Mouse (Mus musculus): ENCODE measurements at regions not wholly inside any gene's neighbourhood (a gene's known extent, or its start where the extent isn't known, plus 50 kb on each side); places are given as distances from the start of the nearest gene placed in this dataset.
A peak's percentile ranks its signal among the peaks of the same experiment; 100 is the strongest.

DNA sequence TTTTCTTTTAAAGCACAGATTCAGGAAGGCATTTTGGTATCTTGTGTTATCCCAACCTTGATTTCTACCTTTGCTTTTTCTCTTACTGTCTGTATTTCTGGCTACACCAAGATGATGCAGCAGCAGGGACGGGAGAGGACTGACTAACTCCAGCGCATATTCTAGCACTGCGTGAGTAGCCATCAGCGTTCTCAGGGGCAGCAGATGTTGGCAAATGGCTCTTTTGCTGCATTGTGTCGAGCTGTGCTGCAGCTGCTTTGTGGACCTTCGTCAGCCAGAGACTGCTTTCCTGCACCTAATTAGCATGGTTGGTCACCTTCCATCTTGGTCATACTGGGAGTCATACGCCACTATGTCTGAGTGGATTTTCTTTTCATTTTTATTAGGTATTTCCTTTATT, 133.4 kb upstream of the D16Ertd472e start:
- DNase-seq (ENCODE audit: low spot score) (no peak), ATAC-seq (ENCODE audit: low FRiP score) (peak; percentile 72)
- H3K4me2 ChIP-seq (replicated peaks), result no peak overlapping the region
- no peaks in the 10 kb centered on the region for H3K27me3 ChIP-seq (ENCODE audit: control insufficient read depth, insufficient read depth, low read length)
- H3K36me3 ChIP-seq (replicated peaks; ENCODE audit: control insufficient read depth, insufficient read depth), result no peaks in the 10 kb centered on the region
- WGBS, result 57% methylated on average over 7 of the region's 7 CpGs
- no peaks in the 10 kb centered on the region for H3K9me3 ChIP-seq (ENCODE audit: control insufficient read depth, low read length)
- H3K4me3 ChIP-seq (replicated peaks; ENCODE audit: low read length), result no peak overlapping the region
- H3K9ac ChIP-seq, result no peak overlapping the region
- H3K4me1 ChIP-seq (replicated peaks; ENCODE audit: control insufficient read depth, insufficient read depth, low read length), result no peaks in the 10 kb centered on the region
- H3K27ac ChIP-seq, result no peak overlapping the region

DNA sequence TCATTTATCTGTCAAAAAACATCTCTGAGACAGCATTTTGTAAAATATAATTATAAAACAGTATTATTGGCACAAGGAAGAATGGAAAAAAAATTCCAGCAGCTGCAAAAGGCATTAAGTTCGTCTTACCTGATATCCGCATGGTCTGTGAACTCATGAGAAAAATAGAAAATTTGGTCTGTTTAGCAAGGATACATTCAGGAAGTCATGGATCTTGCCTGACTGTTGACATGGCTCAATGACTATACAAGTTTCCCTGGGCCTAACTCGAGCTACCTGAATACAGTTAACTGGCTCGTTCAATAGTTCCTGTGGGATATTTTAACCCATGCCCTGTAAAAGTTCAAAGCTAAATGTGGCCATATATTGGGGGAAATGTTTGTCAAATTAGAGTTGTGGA, 131.1 kb upstream of the D16Ertd472e start:
- Histone ChIP-seq H3K4me3 (replicated peaks; ENCODE audit: low read length) (no peak overlapping the region), H3K36me3 (replicated peaks; ENCODE audit: control insufficient read depth, insufficient read depth) (no peaks in the 10 kb centered on the region), H3K9me3 (ENCODE audit: control insufficient read depth, low read length) (no peaks in the 10 kb centered on the region), H3K4me2 (replicated peaks) (no peak overlapping the region), H3K27ac (no peak overlapping the region), H3K4me1 (replicated peaks; ENCODE audit: control insufficient read depth, insufficient read depth, low read length) (no peaks in the 10 kb centered on the region), H3K27me3 (ENCODE audit: control insufficient read depth, insufficient read depth, low read length) (no peaks in the 10 kb centered on the region), H3K9ac (no peak overlapping the region)
- DNase-seq (ENCODE audit: low spot score), result no peak
- no peak for ATAC-seq (ENCODE audit: low FRiP score)
- WGBS, result 92% methylated on average over 4 of the region's 4 CpGs

DNA sequence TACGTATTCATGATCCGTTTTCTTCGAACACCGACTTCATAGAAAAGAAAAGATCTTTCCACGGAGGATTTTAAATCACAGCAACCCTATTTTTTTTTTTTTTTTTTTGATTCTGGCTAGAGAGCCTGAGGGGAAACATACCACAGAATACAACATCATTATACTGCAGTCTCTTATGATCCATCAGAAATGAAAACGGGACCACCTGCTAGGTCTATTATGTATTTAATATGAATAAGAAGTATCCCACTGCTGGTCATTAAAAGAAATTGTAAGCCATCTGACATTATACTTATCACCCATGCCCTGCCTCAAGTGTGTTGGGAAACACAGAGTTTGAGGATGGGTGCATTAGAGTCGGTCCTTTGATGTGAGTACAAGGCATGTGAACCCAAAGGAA, 130.7 kb upstream of the D16Ertd472e start:
- Histone ChIP-seq H3K4me2 (replicated peaks) (no peak overlapping the region), H3K4me3 (replicated peaks; ENCODE audit: low read length) (no peak overlapping the region), H3K4me1 (replicated peaks; ENCODE audit: control insufficient read depth, insufficient read depth, low read length) (no peaks in the 10 kb centered on the region), H3K27me3 (ENCODE audit: control insufficient read depth, insufficient read depth, low read length) (no peaks in the 10 kb centered on the region), H3K9ac (no peak overlapping the region), H3K9me3 (ENCODE audit: control insufficient read depth, low read length) (no peaks in the 10 kb centered on the region), H3K36me3 (replicated peaks; ENCODE audit: control insufficient read depth, insufficient read depth) (no peaks in the 10 kb centered on the region), H3K27ac (no peak overlapping the region)
- 80% methylated on average over 7 of the region's 7 CpGs for WGBS
- ATAC-seq (ENCODE audit: low FRiP score), result no peak
- DNase-seq (ENCODE audit: low spot score), result no peak

DNA sequence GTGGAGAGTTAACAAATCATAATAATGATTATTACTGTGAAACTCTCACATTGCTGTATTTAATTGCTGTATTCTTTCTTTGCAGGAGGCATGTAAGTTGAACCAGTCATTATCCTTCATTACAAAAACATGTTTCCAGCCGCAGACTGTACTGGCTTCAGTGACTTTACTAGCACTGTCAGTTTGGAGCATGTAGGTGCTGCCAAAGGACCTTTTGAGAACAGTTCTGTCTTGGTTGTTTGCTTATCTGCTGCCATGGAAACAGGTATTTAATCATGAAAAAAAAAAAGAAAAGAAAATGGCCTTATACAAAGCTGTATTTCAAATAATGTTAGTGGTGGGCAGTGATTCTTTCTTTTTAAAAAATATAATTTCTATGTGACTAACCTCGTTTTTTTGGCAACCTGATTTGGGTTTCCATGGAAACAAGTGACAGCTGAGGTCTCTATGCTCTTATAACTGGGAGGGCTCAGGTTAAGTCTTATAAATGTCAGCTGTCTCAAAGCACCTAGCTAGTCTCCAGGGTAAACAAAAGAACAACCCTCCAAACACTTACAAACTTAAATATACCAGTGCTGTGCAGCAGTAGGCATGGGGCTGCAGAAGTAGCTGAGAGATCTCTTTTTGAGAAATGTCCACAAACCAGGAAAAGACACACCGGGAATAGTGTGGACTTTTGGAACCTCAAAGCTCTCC, 121.2 kb upstream of the D16Ertd472e start:
- WGBS, result 46% methylated on average over 3 of the region's 3 CpGs
- no peaks in the 10 kb centered on the region for H3K36me3 ChIP-seq (replicated peaks; ENCODE audit: control insufficient read depth, insufficient read depth)
- DNase-seq (ENCODE audit: low spot score) (no peak), ATAC-seq (ENCODE audit: low FRiP score) (peak; percentile 48; the same call in 1 of the 2 replicates)
- no peaks in the 10 kb centered on the region for H3K27me3 ChIP-seq (ENCODE audit: control insufficient read depth, insufficient read depth, low read length)
- H3K4me2 ChIP-seq (replicated peaks), result no peak overlapping the region
- H3K4me3 ChIP-seq (replicated peaks; ENCODE audit: low read length), result no peak overlapping the region
- no peak overlapping the region for H3K9ac ChIP-seq
- no peaks in the 10 kb centered on the region for H3K4me1 ChIP-seq (replicated peaks; ENCODE audit: control insufficient read depth, insufficient read depth, low read length)
- H3K9me3 ChIP-seq (ENCODE audit: control insufficient read depth, low read length), result no peaks in the 10 kb centered on the region
- 0 out of 2 replicates have a peak overlapping the region, but pooled peaks have one; percentile 43 for H3K27ac ChIP-seq

DNA sequence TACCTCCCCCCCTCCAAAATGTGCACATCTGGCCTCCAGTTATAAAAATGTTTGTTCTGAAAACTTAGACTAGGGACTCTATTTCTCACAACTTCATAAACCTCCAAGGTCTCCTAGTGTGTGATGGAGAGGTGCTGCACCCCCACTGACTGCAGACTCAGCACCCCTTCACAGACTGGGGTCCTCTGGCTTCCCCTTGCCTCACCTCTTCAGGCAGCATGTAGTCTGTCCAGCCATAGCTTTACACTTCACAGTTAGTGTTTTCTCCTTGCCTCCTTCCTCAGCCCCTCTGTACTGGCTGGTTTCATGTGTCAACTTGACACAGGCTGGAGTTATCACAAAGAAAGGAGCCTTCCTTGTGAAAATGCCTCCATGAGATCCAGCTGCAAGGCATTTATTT, 111.7 kb upstream of the D16Ertd472e start:
- Histone ChIP-seq H3K4me1 (replicated peaks; ENCODE audit: control insufficient read depth, insufficient read depth, low read length) (no peaks in the 10 kb centered on the region), H3K9ac (no peak overlapping the region), H3K4me2 (replicated peaks) (no peak overlapping the region), H3K4me3 (replicated peaks; ENCODE audit: low read length) (no peak overlapping the region), H3K36me3 (replicated peaks; ENCODE audit: control insufficient read depth, insufficient read depth) (no peaks in the 10 kb centered on the region), H3K27me3 (ENCODE audit: control insufficient read depth, insufficient read depth, low read length) (no peaks in the 10 kb centered on the region), H3K27ac (no peak overlapping the region), H3K9me3 (ENCODE audit: control insufficient read depth, low read length) (no peaks in the 10 kb centered on the region)
- ATAC-seq (ENCODE audit: low FRiP score) (no peak), DNase-seq (ENCODE audit: low spot score) (no peak)

DNA sequence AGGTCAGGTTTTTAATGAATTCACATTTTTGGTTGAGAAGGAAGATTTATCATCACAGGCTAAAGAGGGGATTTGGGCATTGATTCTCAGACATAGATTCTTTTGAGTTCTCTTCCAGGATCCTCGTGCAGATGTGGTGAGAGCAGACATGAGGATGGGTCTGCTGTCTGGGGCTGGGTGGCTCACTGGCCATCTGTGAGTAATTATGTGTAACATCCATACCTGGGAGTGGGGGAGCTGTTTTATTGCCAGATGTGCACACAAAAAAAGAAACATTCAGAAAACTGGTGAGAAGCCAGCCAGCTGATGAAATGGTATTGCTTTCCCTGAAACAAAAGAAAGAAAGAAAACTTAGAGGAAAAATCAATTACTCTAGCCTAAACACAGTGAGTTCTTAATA, 108.7 kb upstream of the D16Ertd472e start:
- Histone ChIP-seq H3K9me3 (ENCODE audit: control insufficient read depth, low read length) (no peaks in the 10 kb centered on the region), H3K27ac (no peak overlapping the region), H3K4me3 (replicated peaks; ENCODE audit: low read length) (no peak overlapping the region), H3K36me3 (replicated peaks; ENCODE audit: control insufficient read depth, insufficient read depth) (no peaks in the 10 kb centered on the region), H3K27me3 (ENCODE audit: control insufficient read depth, insufficient read depth, low read length) (no peaks in the 10 kb centered on the region), H3K4me2 (replicated peaks) (no peak overlapping the region), H3K9ac (no peak overlapping the region), H3K4me1 (replicated peaks; ENCODE audit: control insufficient read depth, insufficient read depth, low read length) (no peaks in the 10 kb centered on the region)
- DNase-seq (ENCODE audit: low spot score) (no peak), ATAC-seq (ENCODE audit: low FRiP score) (no peak)
- 63% methylated on average over 1 of the region's 1 CpGs for WGBS

DNA sequence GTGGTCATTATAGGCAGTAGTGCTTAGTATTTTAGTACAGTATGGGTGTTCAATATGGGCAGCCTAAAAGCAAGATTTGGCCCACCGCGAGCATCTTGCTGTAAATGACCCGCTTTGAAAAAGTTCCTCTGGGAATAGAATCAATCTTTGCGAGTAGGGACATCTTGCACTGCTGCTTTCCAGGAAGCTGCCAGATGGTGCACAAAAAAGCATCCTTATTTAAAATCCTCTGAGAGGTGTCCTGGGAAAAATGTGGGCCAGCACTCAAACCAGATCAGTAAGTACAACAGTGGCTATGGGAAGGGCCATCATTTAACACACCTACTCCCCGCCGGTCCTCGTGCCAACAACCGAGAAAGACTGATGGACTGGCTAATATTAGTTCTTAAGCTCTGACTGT, 107.5 kb upstream of the D16Ertd472e start:
- WGBS, result 71% methylated on average over 8 of the region's 8 CpGs
- no peak overlapping the region for H3K4me2 ChIP-seq (replicated peaks)
- DNase-seq (ENCODE audit: low spot score) (no peak), ATAC-seq (ENCODE audit: low FRiP score) (no peak)
- H3K4me3 ChIP-seq (replicated peaks; ENCODE audit: low read length), result no peak overlapping the region
- no peaks in the 10 kb centered on the region for H3K27me3 ChIP-seq (ENCODE audit: control insufficient read depth, insufficient read depth, low read length)
- no peaks in the 10 kb centered on the region for H3K4me1 ChIP-seq (replicated peaks; ENCODE audit: control insufficient read depth, insufficient read depth, low read length)
- H3K9ac ChIP-seq, result no peak overlapping the region
- H3K36me3 ChIP-seq (replicated peaks; ENCODE audit: control insufficient read depth, insufficient read depth), result no peaks in the 10 kb centered on the region
- H3K27ac ChIP-seq, result no peak overlapping the region
- H3K9me3 ChIP-seq (ENCODE audit: control insufficient read depth, low read length), result no peaks in the 10 kb centered on the region

DNA sequence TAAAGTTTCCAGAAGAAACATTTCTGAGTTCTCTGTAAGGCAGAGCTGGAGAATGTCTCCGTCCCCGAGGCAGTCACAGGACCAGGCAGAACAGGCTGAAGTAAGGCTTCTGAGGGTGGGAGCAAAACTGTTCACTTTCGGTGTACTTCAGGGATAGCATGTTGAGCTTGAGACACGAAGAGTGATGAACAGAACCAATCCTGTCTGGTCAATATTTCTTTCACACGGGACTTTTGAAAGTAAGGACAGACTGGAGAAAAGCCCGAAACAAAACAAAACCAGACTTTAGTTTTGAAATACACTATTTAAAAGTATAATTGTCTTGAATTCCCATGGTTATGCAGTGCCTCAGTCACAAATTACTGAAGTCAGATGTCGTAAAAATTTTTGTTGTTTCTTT, 84.6 kb upstream of the D16Ertd472e start:
- Histone ChIP-seq H3K4me1 (replicated peaks; ENCODE audit: control insufficient read depth, insufficient read depth, low read length) (no peaks in the 10 kb centered on the region), H3K27ac (no peak overlapping the region)
- WGBS, result 89% methylated on average over 7 of the region's 7 CpGs

DNA sequence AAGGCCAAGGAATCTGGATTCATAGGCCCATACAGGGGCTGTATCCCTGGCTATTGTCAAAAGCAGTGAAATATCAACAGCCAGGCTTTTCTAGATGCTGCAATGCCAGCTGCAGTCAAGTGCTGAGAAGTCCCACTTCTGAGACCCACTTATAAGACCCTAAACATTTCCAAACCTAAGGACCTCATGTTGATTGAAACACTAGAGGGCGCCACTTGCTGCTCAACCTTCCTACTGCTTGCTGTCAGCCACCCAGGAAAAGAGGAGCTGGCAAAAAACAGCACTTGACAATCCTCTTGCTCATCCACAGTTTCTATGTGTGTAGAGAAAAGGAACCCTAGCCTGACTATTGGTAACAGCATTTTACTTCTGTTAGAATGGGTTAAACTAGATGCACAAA, 68.2 kb upstream of the D16Ertd472e start:
- H3K4me3 ChIP-seq (replicated peaks; ENCODE audit: low read length), result no peak overlapping the region
- ATAC-seq (ENCODE audit: low FRiP score), result no peak
- H3K27ac ChIP-seq, result no peak overlapping the region
- H3K36me3 ChIP-seq (replicated peaks; ENCODE audit: control insufficient read depth, insufficient read depth), result no peaks in the 10 kb centered on the region
- DNase-seq (ENCODE audit: low spot score), result no peak
- no peak overlapping the region for H3K9ac ChIP-seq
- WGBS, result 0% methylated on average over 1 of the region's 1 CpGs
- no peaks in the 10 kb centered on the region for H3K4me1 ChIP-seq (replicated peaks; ENCODE audit: control insufficient read depth, insufficient read depth, low read length)
- H3K27me3 ChIP-seq (ENCODE audit: control insufficient read depth, insufficient read depth, low read length), result no peaks in the 10 kb centered on the region
- no peak overlapping the region for H3K4me2 ChIP-seq (replicated peaks)
- H3K9me3 ChIP-seq (ENCODE audit: control insufficient read depth, low read length), result no peaks in the 10 kb centered on the region

More for the DNA sequence above, 84.6 kb upstream of the D16Ertd472e start:
- Histone ChIP-seq H3K4me3 (replicated peaks; ENCODE audit: low read length) (no peak overlapping the region), H3K27me3 (ENCODE audit: control insufficient read depth, insufficient read depth, low read length) (no peaks in the 10 kb centered on the region), H3K36me3 (replicated peaks; ENCODE audit: control insufficient read depth, insufficient read depth) (no peaks in the 10 kb centered on the region), H3K9ac (no peak overlapping the region), H3K9me3 (ENCODE audit: control insufficient read depth, low read length) (no peaks in the 10 kb centered on the region), H3K4me2 (replicated peaks) (no peak overlapping the region)
- ATAC-seq (ENCODE audit: low FRiP score) (no peak), DNase-seq (ENCODE audit: low spot score) (no peak)

DNA sequence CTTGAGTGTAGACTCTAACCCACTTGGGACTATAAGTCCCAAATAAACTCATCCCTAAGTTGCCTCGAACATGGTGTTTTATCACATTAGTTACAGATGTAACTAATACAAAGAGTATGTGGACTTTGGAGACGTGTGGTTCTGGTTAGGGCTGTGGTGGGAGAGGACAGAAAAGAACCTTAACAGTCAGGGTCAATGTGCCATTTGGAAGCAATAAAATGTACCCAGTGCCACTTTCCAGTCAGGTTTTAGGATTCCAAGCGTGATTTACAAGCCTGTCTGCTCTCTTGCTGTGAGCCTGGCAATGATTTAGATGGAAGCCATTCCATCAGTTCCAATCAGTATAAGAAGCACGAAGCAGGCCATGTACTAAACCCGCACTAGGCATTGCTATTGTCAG, 65.2 kb upstream of the D16Ertd472e start:
- DNase-seq (ENCODE audit: low spot score) (no peak), ATAC-seq (ENCODE audit: low FRiP score) (no peak)
- no peaks in the 10 kb centered on the region for H3K36me3 ChIP-seq (replicated peaks; ENCODE audit: control insufficient read depth, insufficient read depth)
- H3K27ac ChIP-seq, result no peak overlapping the region
- H3K9me3 ChIP-seq (ENCODE audit: control insufficient read depth, low read length), result no peaks in the 10 kb centered on the region
- 83% methylated on average over 5 of the region's 5 CpGs for WGBS
- no peak overlapping the region for H3K4me2 ChIP-seq (replicated peaks)
- no peak overlapping the region for H3K4me3 ChIP-seq (replicated peaks; ENCODE audit: low read length)
- no peak overlapping the region for H3K9ac ChIP-seq
- H3K4me1 ChIP-seq (replicated peaks; ENCODE audit: control insufficient read depth, insufficient read depth, low read length), result no peaks in the 10 kb centered on the region
- H3K27me3 ChIP-seq (ENCODE audit: control insufficient read depth, insufficient read depth, low read length), result no peaks in the 10 kb centered on the region
